Comparison of ENCODE assay signal across 20 mouse cellular contexts in the genomic region with DNA sequence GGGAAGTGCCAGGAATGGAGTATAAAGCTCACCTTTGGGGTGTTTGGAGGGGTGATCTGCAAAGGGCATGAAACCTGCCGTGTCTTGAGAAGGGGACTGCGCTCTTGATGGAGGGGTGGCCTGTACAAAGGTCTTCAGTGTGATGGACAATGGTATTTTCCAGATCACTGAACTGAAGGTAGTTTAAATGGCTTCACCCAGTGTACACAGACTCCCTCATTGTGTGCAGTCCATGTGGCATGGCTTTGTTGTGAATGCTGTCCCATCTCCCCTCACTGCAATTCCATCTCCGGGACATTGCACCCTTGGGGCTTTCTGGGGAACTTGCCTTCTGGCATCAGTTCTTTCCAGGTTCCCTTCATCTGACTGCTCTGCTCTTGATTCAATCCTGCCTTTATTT.
DNase-seq lines count a peak whose midpoint lies in the region; ATAC-seq lines count a peak whose summit lies in the region.
"Had no signal": no experiment of that assay in that cellular context is flagged by ENCODE, and none has a peak within 500 bp of the region (broad histone marks: within the 10 kb centered on the region; RNA-seq: fewer than 3 reads in every experiment).

No protein-coding gene starts in this region.

- H3K9me3 ChIP-seq in kidney, embryonic 14.5 days (ENCODE audit: control insufficient read depth, low read length): no peaks in the 10 kb centered on the region
- no peaks in the 10 kb centered on the region for H3K9me3 ChIP-seq in kidney, embryonic 16.5 days (ENCODE audit: low read length)
- H3K9me3 ChIP-seq: embryonic facial prominence, embryonic 13.5 days; embryonic facial prominence, embryonic 15.5 days; forebrain, embryonic 10.5 days; forebrain, embryonic 12.5 days had no signal

- H3K36me3 ChIP-seq in kidney, embryonic 14.5 days (ENCODE audit: control insufficient read depth, insufficient read depth, low read length): no peaks in the 10 kb centered on the region
- no peaks in the 10 kb centered on the region for H3K36me3 ChIP-seq in kidney, embryonic 16.5 days (ENCODE audit: insufficient read depth, low read length)
- H3K36me3 ChIP-seq: embryonic facial prominence, embryonic 13.5 days; embryonic facial prominence, embryonic 15.5 days; forebrain, embryonic 10.5 days; forebrain, embryonic 12.5 days had no signal

- H3K27ac ChIP-seq in kidney, embryonic 14.5 days (ENCODE audit: low read depth, low read length): no peak overlapping the region
- H3K27ac ChIP-seq in kidney, embryonic 16.5 days (ENCODE audit: low read length): no peak overlapping the region
- H3K27ac ChIP-seq: embryonic facial prominence, embryonic 13.5 days; embryonic facial prominence, embryonic 15.5 days; forebrain, embryonic 10.5 days; forebrain, embryonic 12.5 days had no signal

- H3K4me2 ChIP-seq in kidney, embryonic 14.5 days (replicated peaks; ENCODE audit: low read depth, low read length): no peak overlapping the region
- H3K4me2 ChIP-seq in kidney, embryonic 16.5 days (replicated peaks; ENCODE audit: low read depth, low read length): no peak overlapping the region
- H3K4me2 ChIP-seq: embryonic facial prominence, embryonic 13.5 days; embryonic facial prominence, embryonic 15.5 days; forebrain, embryonic 12.5 days had no signal

- H3K9ac ChIP-seq in kidney, embryonic 14.5 days (ENCODE audit: low read depth, low read length): no peak overlapping the region
- H3K9ac ChIP-seq in kidney, embryonic 16.5 days (replicated peaks; ENCODE audit: low read length): no peak overlapping the region
- H3K9ac ChIP-seq: embryonic facial prominence, embryonic 13.5 days; embryonic facial prominence, embryonic 15.5 days; forebrain, embryonic 12.5 days had no signal

- no peaks in the 10 kb centered on the region for H3K4me1 ChIP-seq in kidney, embryonic 14.5 days (ENCODE audit: control insufficient read depth, insufficient read depth, low read length)
- no peaks in the 10 kb centered on the region for H3K4me1 ChIP-seq in kidney, embryonic 16.5 days (ENCODE audit: insufficient read depth, low read length)
- H3K4me1 ChIP-seq: embryonic facial prominence, embryonic 13.5 days; embryonic facial prominence, embryonic 15.5 days; forebrain, embryonic 12.5 days had no signal

- peak; percentile 64; the same call in 1 of the 2 replicates for ATAC-seq in kidney, embryonic 14.5 days (ENCODE audit: low FRiP score, low TSS enrichment)
- ATAC-seq in kidney, embryonic 16.5 days (ENCODE audit: low FRiP score, low TSS enrichment): peak; percentile 67; the same call in 1 of the 2 replicates
- ATAC-seq: forebrain, embryonic 14.5 days; forebrain, embryonic 16.5 days had no signal

- DNase-seq in kidney, postnatal 25 days: no peak
- DNase-seq in kidney, adult 8-10 months: no peak
- DNase-seq: adrenal gland, adult 2 months; adrenal gland, postnatal 25 days; cerebellum, adult 11 months; cerebellum, adult 18-20 months; cerebellum, adult 8-10 months; cerebellum, adult 9-11 months; cerebellum, postnatal 14 days; cerebellum, postnatal 36 days; embryo, embryonic 11 days had no signal

- H3K27me3 ChIP-seq in kidney, embryonic 14.5 days (ENCODE audit: control insufficient read depth, insufficient read depth, low read length): no peaks in the 10 kb centered on the region
- no peaks in the 10 kb centered on the region for H3K27me3 ChIP-seq in kidney, embryonic 16.5 days (ENCODE audit: insufficient read depth, low read length)
- H3K27me3 ChIP-seq: embryonic facial prominence, embryonic 13.5 days; embryonic facial prominence, embryonic 15.5 days; forebrain, embryonic 12.5 days had no signal

- H3K4me3 ChIP-seq in kidney, embryonic 14.5 days (ENCODE audit: low read length): no peak overlapping the region
- H3K4me3 ChIP-seq in kidney, embryonic 16.5 days (ENCODE audit: low read length): no peak overlapping the region
- H3K4me3 ChIP-seq: embryonic facial prominence, embryonic 13.5 days; embryonic facial prominence, embryonic 15.5 days; erythroblast, embryonic 14.5 days; forebrain, embryonic 10.5 days; forebrain, embryonic 12.5 days had no signal

- 50% methylated on average over 3 of the region's 3 CpGs for WGBS in kidney, embryonic 14.5 days
- 65% methylated on average over 3 of the region's 3 CpGs for WGBS in kidney, embryonic 16.5 days
